Mouse (Mus musculus) brain, adult 2 months (tissue): Measurements from ENCODE around the gene Copz1.
"Not testable (repeated sequence)": the region's sequence is repeated elsewhere in the genome, so short reads cannot be mapped to it uniquely, and the experiment has no call there.

ENCODE experiments used
- DNase-seq: peaks from one replicate; pipeline ENCODE4 v3.0.0; 2011; ENCODE audit warnings: low read depth, low spot score

Copz1 gene

GRCm38 (mm10) chr15:103251595-103251994, 20.9 kb upstream of the Copz1 start:
- no peak for DNase-seq

- no peak for DNase-seq
Measured at GRCm38 (mm10) chr15:103252660-103253059, 19.9 kb upstream of the Copz1 start.

- no peak for DNase-seq
Measured at GRCm38 (mm10) chr15:103253352-103253751, 19.2 kb upstream of the Copz1 start.

- DNase-seq = no peak
Measured at GRCm38 (mm10) chr15:103255169-103255568, 17.3 kb upstream of the Copz1 start.

GRCm38 (mm10) chr15:103256210-103256986, 16.1 kb upstream of the Copz1 start:
- DNase-seq = no peak

- DNase-seq = no peak
Measured at GRCm38 (mm10) chr15:103257790-103258728, 14.5 kb upstream of the Copz1 start, which contains the start of gene Nfe2. Gene Nfe2 (minus strand): TSS chr15:103258403.

- no peak for DNase-seq
Measured at GRCm38 (mm10) chr15:103259162-103259561, 13.4 kb upstream of the Copz1 start.

- no peak for DNase-seq
Measured at GRCm38 (mm10) chr15:103259989-103260388, 12.5 kb upstream of the Copz1 start.

DNA sequence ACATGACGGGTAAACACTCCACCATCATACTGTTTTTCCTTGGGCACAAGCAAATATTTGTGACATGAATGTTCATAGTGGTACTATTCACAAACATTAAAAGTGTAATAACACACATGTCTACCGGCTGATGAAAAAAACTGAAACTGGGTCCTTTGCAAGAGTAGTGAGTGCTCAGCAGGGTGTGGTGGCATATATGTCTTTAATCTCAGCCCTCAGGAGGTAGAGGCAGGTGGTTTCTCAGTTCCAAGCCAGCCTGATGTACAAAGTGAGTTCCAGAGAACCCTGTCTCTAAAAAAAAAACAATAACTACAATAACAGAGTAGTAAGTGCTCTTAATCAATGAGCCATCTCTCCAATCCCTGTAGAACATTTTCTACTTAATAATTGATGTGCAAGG, 7.7 kb upstream of the Copz1 start:
- DNase-seq = no peak

DNA sequence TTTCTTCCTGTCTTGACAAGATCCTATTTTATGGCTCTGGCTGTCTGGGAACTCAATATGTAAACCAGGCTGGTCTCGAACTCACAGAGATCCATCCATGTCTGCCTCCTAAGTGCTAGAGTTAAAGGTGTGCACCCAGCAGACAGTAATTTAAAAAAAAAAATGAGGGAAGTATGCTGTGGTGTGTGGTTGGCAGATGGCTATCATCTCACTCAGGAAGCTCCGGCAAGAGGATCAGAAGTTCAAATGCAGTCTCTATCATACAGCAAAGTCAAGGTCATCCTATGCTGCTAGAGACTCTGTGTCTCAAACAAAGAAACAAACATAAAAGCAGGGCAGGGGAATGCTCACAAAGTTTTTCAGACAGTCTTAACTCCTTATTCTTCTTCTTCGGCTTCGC, 3.6 kb upstream of the Copz1 start:
- DNase-seq = no peak

DNA sequence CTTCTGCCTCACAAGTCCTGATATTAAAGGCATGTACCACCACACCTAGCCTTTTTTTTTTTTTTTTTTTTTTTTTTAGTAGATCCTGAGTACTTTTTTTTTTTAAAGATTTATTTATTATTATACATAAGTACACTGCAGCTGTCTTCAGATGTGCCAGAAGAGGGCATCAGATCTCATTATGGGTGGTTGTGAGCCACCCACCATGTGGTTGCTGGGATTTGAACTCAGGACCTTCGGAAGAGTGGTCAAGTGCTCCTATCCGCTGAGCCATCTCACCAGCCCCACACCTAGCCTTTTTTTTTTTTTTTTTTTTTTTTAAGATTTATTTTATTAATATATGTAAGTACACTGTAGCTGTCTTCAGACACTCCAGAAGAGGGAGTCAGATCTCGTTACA, 3.4 kb downstream of the Copz1 start:
- not testable (repeated sequence) for DNase-seq

DNA sequence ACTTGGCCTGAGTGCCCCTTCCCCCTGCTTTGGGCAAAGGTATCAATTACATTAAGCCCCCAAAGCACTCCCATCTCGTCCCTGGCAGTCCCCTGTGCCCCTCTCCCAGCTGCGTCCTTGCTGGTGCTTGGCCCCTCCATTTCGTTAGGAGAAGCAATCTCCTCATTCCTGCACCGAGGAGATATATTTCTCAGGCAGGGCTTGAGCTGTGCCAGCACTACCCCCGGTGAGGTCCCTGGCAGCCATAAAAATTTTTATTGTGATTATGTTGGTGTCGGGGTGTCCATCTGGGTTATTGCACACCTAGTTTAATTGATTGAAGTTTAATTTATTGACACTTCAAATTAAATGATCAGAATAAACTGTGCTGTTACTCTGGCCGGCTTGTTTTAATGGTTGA, 5.4 kb downstream of the Copz1 start:
- DNase-seq = no peak

DNA sequence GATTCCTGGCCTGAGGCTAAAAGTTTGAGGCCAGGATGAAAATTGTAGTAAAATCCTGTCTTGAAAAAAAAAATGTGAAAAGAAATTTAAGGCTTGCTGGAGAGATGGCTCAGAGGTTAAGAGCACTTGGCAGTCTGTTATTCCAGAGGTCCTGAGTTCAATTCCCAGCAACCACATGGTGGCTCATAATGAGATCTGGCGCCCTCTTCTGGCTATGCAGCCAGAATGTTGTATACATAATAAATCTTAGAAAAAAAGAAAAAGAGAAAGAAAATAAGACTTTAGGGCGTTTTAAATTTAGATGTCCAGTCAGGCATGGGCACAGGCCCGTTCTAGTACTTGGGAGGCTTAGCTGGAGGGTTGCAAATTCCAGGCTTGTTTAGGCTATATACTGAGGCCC, 7.2 kb downstream of the Copz1 start:
- no peak for DNase-seq

DNA sequence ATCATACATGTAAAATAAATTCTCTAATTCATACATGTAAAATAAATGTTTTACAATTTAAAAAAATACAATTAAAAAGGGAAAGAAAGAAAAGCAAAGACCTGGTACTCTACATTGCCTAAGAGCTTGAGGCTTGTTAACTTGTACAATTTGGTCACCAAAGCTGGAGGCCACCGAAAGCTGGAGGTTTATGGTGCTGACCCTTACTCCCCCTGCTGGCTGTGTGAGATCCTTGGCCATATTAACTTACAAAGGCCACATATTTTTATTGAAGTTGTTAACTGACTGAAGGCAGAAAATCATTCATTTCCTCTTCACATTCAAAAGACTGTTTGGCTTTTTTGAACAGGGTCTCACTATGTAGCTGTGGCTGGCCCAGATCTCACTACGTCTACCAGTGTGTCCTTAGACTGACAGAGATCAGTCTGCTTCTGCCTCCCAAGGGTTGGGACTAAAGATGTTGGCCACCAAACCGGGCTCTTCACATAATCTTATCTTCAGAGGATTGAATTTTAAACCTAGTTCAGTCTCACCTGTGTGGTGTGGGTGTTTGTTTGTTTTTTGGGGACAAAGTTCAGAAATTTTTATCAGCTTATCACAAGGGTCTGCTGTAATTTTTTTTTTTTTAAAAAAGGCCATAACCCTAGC, 8.4 kb downstream of the Copz1 start:
- peak; percentile 44 for DNase-seq

DNA sequence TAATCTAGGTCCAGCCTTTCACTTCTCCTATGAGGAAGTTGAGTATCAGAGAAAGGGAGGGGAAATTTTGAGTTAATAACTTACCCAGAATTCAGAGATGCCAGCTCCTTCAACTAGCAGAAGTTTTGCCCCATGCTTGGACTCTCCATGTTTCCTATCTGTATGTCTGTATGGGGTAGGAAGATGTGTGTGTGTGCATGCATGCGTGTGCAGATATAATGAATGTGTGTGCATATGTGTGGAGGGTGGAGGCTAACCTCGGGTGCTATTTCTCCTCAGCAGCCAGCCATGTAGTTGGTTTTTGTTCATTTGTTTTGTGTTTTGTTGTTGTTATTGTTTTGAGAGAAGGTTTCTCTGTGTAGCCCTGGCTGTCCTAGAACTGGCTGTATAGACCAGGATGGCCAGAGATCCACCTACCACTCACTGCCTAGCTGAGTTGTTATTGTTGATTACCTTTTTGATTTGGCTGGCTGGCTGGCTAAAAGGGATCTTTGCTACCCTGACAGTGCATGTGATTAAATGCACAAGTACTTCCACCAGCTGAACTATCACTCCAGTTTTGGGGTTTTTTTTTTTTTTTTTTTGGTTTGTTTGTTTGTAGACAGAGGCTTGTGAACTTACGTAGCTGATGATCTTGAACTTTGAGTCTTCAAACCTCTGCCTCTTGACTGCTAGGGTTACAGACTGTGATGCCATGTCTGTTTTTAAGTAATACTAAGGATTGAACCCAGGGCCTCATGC, 9.1 kb downstream of the Copz1 start:
- no peak for DNase-seq

- DNase-seq = peak; percentile 44
Measured at GRCm38 (mm10) chr15:103284066-103284465, 11.6 kb downstream of the Copz1 start.

DNA sequence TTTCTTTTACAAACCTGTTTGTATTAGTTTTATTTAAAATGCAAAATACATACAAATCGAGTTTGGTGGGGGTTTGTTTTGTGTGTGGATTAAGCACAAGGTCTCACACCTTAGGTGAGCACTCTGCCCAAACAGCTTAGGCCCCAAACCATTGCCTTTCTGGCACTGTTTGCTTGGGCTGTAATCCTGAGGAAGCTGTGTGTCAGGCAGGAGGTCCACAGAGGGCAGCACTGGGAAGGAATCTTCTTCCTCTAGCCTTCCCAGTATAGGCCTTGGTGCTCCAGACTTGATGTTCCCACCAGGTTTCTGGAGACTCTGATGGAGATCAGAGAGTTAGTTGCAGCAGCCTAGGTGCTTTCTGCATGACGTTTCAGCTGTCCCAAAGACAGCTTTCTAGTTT, 12.1 kb downstream of the Copz1 start:
- no peak for DNase-seq

- DNase-seq = peak; percentile 76
Measured at GRCm38 (mm10) chr15:103285778-103286417, 13.4 kb downstream of the Copz1 start.

- DNase-seq = no peak
Measured at GRCm38 (mm10) chr15:103289600-103289999, 17.1 kb downstream of the Copz1 start.

GRCm38 (mm10) chr15:103290417-103290816, 17.9 kb downstream of the Copz1 start:
- DNase-seq = no peak

DNA sequence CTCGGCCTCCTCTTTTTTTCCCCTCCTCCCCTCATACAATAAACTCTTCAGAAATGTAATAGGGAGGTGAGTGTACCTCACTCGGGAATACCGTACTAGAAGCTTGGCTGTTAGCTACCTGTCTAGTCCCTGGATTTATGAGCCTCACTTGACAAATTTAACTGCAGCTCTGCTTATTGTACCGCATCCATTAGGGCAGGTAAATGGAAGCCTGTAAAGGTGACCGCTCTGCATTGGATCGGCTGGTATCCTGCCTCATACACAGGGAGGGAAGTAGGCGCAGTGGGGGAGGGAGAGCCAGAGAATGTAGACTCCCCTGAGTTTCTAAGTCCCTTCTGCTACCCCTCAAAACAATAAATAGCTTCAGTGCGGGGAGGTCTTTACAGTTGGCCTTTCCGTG, 18.3 kb downstream of the Copz1 start:
- DNase-seq = no peak
